Mouse (Mus musculus) MN1 (cell line): ENCODE data around the gene Fev.

Experiments
- DNase-seq: peaks from one replicate; pipeline ENCODE4 v3.0.0-alpha.2; 2016; ENCODE audit warnings: low spot score

Fev gene

GRCm38 (mm10) chr1:74885369-74886042 lies at the start of gene Fev:
TSS of gene Fev (minus strand) at chr1:74885419.
- DNase-seq = peak; percentile 61

GRCm38 (mm10) chr1:74927621-74928296 lies 42.5 kb upstream of the Fev start:
- DNase-seq = no peak

GRCm38 (mm10) chr1:74926721-74927120 lies 41.5 kb upstream of the Fev start:
- DNase-seq = peak; percentile 73

GRCm38 (mm10) chr1:74924464-74924863 lies 39.2 kb upstream of the Fev start:
- DNase-seq = peak; percentile 23

GRCm38 (mm10) chr1:74915706-74916105 lies 30.5 kb upstream of the Fev start:
- no peak for DNase-seq

- DNase-seq = no peak
Observed at GRCm38 (mm10) chr1:74902191-74902590, 17.0 kb upstream of the Fev start.

GRCm38 (mm10) chr1:74901686-74902085 lies 16.5 kb upstream of the Fev start:
- DNase-seq = peak; percentile 77

GRCm38 (mm10) chr1:74900341-74901285 lies 15.4 kb upstream of the Fev start:
- DNase-seq = peak; percentile 76

GRCm38 (mm10) chr1:74898656-74899431 lies 13.6 kb upstream of the Fev start:
- peak; percentile 73 for DNase-seq

GRCm38 (mm10) chr1:74897976-74898375 lies 12.8 kb upstream of the Fev start:
- peak; percentile 55 for DNase-seq

GRCm38 (mm10) chr1:74894966-74895365 lies 9.7 kb upstream of the Fev start:
- peak; percentile 75 for DNase-seq

GRCm38 (mm10) chr1:74893134-74893855 lies 8.1 kb upstream of the Fev start, which contains the start of gene Cryba2:
TSS of gene Cryba2 (minus strand) at chr1:74893143.
- peak; percentile 87 for DNase-seq

- no peak for DNase-seq
Observed at GRCm38 (mm10) chr1:74892351-74893133, 7.3 kb upstream of the Fev start.

GRCm38 (mm10) chr1:74891513-74891912 lies 6.3 kb upstream of the Fev start:
- DNase-seq = no peak

GRCm38 (mm10) chr1:74884196-74885141 lies 750 bp downstream of the Fev start:
- no peak for DNase-seq

- no peak for DNase-seq
Observed at GRCm38 (mm10) chr1:74883441-74883840, 1.8 kb downstream of the Fev start.

- no peak for DNase-seq
Observed at GRCm38 (mm10) chr1:74882828-74883227, 2.4 kb downstream of the Fev start.

GRCm38 (mm10) chr1:74882055-74882734 lies 3.0 kb downstream of the Fev start:
- DNase-seq = no peak
